Mouse (Mus musculus) midbrain, postnatal 0 days (tissue): ENCODE measurements at regions not wholly inside any gene's neighbourhood (a gene's known extent, or its start where the extent isn't known, plus 50 kb on each side); places are given as distances from the start of the nearest gene placed in this dataset.

Experiments used
- ATAC-seq: fragments of 200-750 bp; cut with Nextera tagmentation; 2 replicates; pipeline ENCODE4 v1.8.0; 2017; ENCODE audit warnings: moderate number of reproducible peaks, mild to moderate bottlenecking, moderate TSS enrichment, moderate library complexity; ENCODE audit not compliant: low FRiP score
- DNase-seq: peaks from one replicate; pipeline ENCODE4 v3.0.0-alpha.2; 2015; ENCODE audit warnings: low spot score
- H3K27ac ChIP-seq: fragments of 300-500 bp; sonication (generic); 2 replicates; pipeline ENCODE4 v1.5.1; 2014; ENCODE audit warnings: low read depth, mild to moderate bottlenecking, low read length, mixed read lengths
- H3K27me3 ChIP-seq: fragments of 300-500 bp; sonication (generic); 2 replicates; pipeline ENCODE4 v1.6.1; 2014; ENCODE audit warnings: low read length, control low read depth, mixed read lengths; ENCODE audit not compliant: insufficient read depth
- H3K36me3 ChIP-seq: fragments of 300-500 bp; sonication (generic); 2 replicates; pipeline ENCODE4 v1.6.1; 2014; ENCODE audit warnings: low read length, control low read depth, mixed read lengths; ENCODE audit not compliant: insufficient read depth
- H3K4me1 ChIP-seq: fragments of 300-500 bp; sonication (generic); 2 replicates; pipeline ENCODE4 v1.6.1; 2014; ENCODE audit warnings: mild to moderate bottlenecking, control low read depth, antibody characterized with exemption, low read length, mixed read lengths; ENCODE audit not compliant: insufficient read depth
- H3K4me2 ChIP-seq: fragments of 300-500 bp; sonication (generic); 2 replicates; pipeline ENCODE4 v1.6.1; 2014; ENCODE audit warnings: low read depth, mild to moderate bottlenecking, low read length, mixed read lengths; ENCODE audit not compliant: poor library complexity, severe bottlenecking
- H3K4me3 ChIP-seq: fragments of 300-500 bp; sonication (generic); 2 replicates; pipeline ENCODE4 v1.5.1; 2014; ENCODE audit warnings: low read depth, mild to moderate bottlenecking, low read length, moderate library complexity
- H3K9ac ChIP-seq: fragments of 300-500 bp; sonication (generic); replicated peaks from 2 replicates; pipeline ENCODE4 v1.6.1; 2014; ENCODE audit warnings: mild to moderate bottlenecking, low read length, moderate library complexity, mixed read lengths; ENCODE audit not compliant: poor library complexity, severe bottlenecking
- H3K9me3 ChIP-seq: fragments of 300-500 bp; sonication (generic); 2 replicates; pipeline ENCODE4 v1.6.1; 2016; ENCODE audit warnings: low read length, control low read depth
- CTCF ChIP-seq: IDR thresholded peaks from 2 replicates; pipeline ENCODE4 v1.5.1; 2016; ENCODE audit warnings: antibody characterized with exemption, mild to moderate bottlenecking
- WGBS: fragments of 180-500 bp; shearing (Covaris S2); extraction: QIAGEN DNeasy Blood & Tissue Kit; methylation state at CpG from one replicate; pipeline ENCODE4 v1.1.7; 2014; 5-methylcytosine and 5-hydroxymethylcytosine counted together

- H3K4me1 ChIP-seq = no peaks in the 10 kb centered on the region
- WGBS = 25% methylated on average over 1 of the region's 1 CpGs
- H3K27me3 ChIP-seq = no peaks in the 10 kb centered on the region
- peak; percentile 25 for DNase-seq
- no peak overlapping the region for H3K4me3 ChIP-seq
- H3K4me2 ChIP-seq = no peak overlapping the region
- H3K36me3 ChIP-seq = no peaks in the 10 kb centered on the region
- no peak overlapping the region for H3K27ac ChIP-seq
- H3K9ac ChIP-seq = no peak overlapping the region
- ATAC-seq = no peak
- no peak for TF ChIP-seq CTCF
- no peaks in the 10 kb centered on the region for H3K9me3 ChIP-seq
These were observed 107.2 kb upstream of the Nhs start for GRCm38 (mm10) chrX:162266769-162267168.

- no peaks in the 10 kb centered on the region for H3K9me3 ChIP-seq
- no peaks in the 10 kb centered on the region for H3K4me1 ChIP-seq
- H3K27ac ChIP-seq = no peak overlapping the region
- no peaks in the 10 kb centered on the region for H3K36me3 ChIP-seq
- ATAC-seq (no peak), DNase-seq (peak; percentile 5)
- H3K27me3 ChIP-seq = peaks cover 5% of the 10 kb centered on the region; the same call in 1 of the 2 replicates
- 62% methylated on average over 3 of the region's 3 CpGs for WGBS
- H3K4me3 ChIP-seq = no peak overlapping the region
- TF ChIP-seq CTCF = no peak
- no peak overlapping the region for H3K4me2 ChIP-seq
- no peak overlapping the region for H3K9ac ChIP-seq
These were observed 97.9 kb upstream of the Nhs start for GRCm38 (mm10) chrX:162257398-162257797.

DNA sequence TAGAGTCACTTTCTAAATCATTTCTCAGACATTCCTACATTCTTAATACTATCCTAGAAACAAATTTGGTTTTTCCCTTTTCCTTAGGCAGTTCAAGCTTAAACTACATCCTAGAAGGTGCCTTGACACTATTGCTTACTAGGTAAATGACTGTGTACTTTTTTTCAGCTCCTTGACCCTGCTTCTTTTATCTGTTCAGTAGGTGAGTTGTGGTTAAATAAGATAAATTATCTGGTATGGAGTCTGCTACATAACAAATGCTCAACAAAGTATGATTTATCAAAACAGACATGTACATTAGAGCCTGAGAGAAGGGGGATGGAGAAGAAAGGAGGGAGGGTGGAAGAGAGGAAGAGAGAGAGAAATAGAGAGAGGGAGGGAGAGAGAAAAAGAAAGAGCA lies 96.3 kb upstream of the Nhs start:
- Histone ChIP-seq H3K9me3 (no peaks in the 10 kb centered on the region), H3K4me1 (no peaks in the 10 kb centered on the region), H3K9ac (no peak overlapping the region), H3K4me3 (no peak overlapping the region), H3K4me2 (no peak overlapping the region), H3K27me3 (peaks cover 5% of the 10 kb centered on the region; the same call in 1 of the 2 replicates), H3K27ac (no peak overlapping the region), H3K36me3 (no peaks in the 10 kb centered on the region)
- no peak for ATAC-seq
- no peak for TF ChIP-seq CTCF
- DNase-seq = no peak

DNA sequence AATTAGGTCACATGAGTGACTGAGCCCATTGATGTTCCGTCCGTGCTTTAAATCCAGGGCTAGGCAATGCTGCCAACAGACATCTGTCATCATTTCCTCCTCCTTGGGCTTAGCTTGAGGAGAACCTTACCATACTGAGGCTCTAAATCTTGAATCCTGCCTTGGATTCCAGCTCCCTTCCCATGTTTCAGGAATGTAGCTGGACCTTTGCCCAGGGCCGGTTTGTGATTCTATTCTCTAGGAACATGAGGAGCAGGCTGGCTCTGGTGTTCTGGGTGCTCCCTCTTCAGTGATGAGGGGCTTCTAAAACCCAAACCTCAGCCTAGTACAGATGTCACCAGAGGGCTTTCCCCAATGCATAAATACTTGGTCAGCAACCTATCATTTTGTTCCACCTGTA lies 81.8 kb upstream of the Nhs start:
- Histone ChIP-seq H3K27me3 (no peaks in the 10 kb centered on the region; the same call in 1 of the 2 replicates), H3K9ac (no peak overlapping the region), H3K9me3 (no peaks in the 10 kb centered on the region), H3K4me1 (no peaks in the 10 kb centered on the region), H3K4me3 (no peak overlapping the region), H3K27ac (no peak overlapping the region), H3K36me3 (no peaks in the 10 kb centered on the region), H3K4me2 (no peak overlapping the region)
- ATAC-seq = no peak
- 72% methylated on average over 3 of the region's 3 CpGs for WGBS
- no peak for TF ChIP-seq CTCF
- no peak for DNase-seq

- Histone ChIP-seq H3K4me2 (no peak overlapping the region), H3K9me3 (no peaks in the 10 kb centered on the region), H3K4me3 (no peak overlapping the region), H3K4me1 (no peaks in the 10 kb centered on the region), H3K9ac (no peak overlapping the region), H3K36me3 (no peaks in the 10 kb centered on the region), H3K27me3 (peaks cover 5% of the 10 kb centered on the region; the same call in 1 of the 2 replicates), H3K27ac (no peak overlapping the region)
- no peak for TF ChIP-seq CTCF
- 86% methylated on average over 5 of the region's 5 CpGs for WGBS
- ATAC-seq (no peak), DNase-seq (no peak)
These were observed 76.0 kb upstream of the Nhs start for GRCm38 (mm10) chrX:162235552-162235951.

DNA sequence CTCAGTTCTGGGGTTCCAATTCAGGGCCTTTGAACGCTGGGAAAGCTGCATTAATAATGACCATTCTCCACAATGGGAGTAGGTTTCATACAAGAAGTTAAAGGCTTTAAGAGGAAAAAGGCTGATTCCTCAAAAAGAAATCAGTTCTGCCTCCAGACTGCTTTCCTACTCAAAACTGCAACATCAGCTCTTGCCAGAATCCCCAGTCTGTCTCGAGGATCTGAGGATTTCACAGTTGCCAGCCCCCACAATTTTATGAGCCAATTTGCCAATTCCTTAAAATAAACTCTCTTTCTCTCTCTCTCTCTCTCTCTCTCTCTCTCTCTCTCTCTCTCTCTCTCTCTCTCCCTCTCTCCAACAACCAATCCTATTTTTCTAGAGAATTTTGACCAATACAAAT lies 51.3 kb upstream of the Nhs start:
- ATAC-seq = no peak
- no peak for DNase-seq

More for the DNA sequence above, 51.3 kb upstream of the Nhs start:
- Histone ChIP-seq H3K36me3 (no peaks in the 10 kb centered on the region), H3K9ac (no peak overlapping the region), H3K9me3 (no peaks in the 10 kb centered on the region), H3K4me2 (no peak overlapping the region), H3K27ac (no peak overlapping the region), H3K4me1 (no peaks in the 10 kb centered on the region), H3K4me3 (no peak overlapping the region), H3K27me3 (no peaks in the 10 kb centered on the region)
- no peak for TF ChIP-seq CTCF
- WGBS = 47% methylated on average over 2 of the region's 2 CpGs
